Mouse (Mus musculus) CH12.LX (cell line): ENCODE measurements around the gene Tomm20. TPM values are rescaled to one million over a fixed set of nuclear protein-coding genes. Genes with fewer than 3 reads are reported as not detected.

Experiments
- DNase-seq: peaks from one replicate; pipeline ENCODE4 v3.0.0-alpha.2; 2013; ENCODE audit errors: extremely low read depth
- H3K27ac ChIP-seq: 2 replicates; pipeline ENCODE4 v1.5.1; 2012; ENCODE audit warnings: low read depth, mild to moderate bottlenecking, control low read depth, moderate library complexity; ENCODE audit not compliant: insufficient read depth
- H3K27me3 ChIP-seq: replicated peaks from 2 replicates; pipeline ENCODE3; 2012; ENCODE audit warnings: inconsistent platforms
- H3K36me3 ChIP-seq, 2 experiments: replicated peaks in 1 of 2; 2 replicates each; pipeline versions ENCODE3 to v1.6.1; 2012; ENCODE audit warnings: inconsistent platforms in 1 of 2, low read length in 1 of 2, mild to moderate bottlenecking in 1 of 2, mixed read lengths in 1 of 2, moderate library complexity in 1 of 2; ENCODE audit not compliant: control insufficient read depth in 1 of 2, insufficient read depth in 1 of 2
- H3K4me1 ChIP-seq, 2 experiments: 2 replicates each; pipeline ENCODE4 v1.6.1; 2012; ENCODE audit warnings: inconsistent platforms in 1 of 2, moderate library complexity in 1 of 2; ENCODE audit not compliant: insufficient read depth in 2 of 2, control insufficient read depth in 1 of 2
- H3K4me2 ChIP-seq: 2 replicates; pipeline ENCODE4 v1.6.1; 2012; ENCODE audit warnings: low read depth, mild to moderate bottlenecking, control low read depth; ENCODE audit not compliant: poor library complexity, insufficient read depth, severe bottlenecking
- H3K4me3 ChIP-seq, 3 experiments: fragments of 150-350 bp in 1 of 3; sonication (generic) in 1 of 3; replicated peaks in 1 of 3; 2 replicates each; pipeline versions ENCODE3 to v1.5.1; 2011 to 2012; ENCODE audit warnings: low read depth in 2 of 3, low read length in 2 of 3, mild to moderate bottlenecking in 2 of 3, moderate library complexity in 2 of 3, control low read depth in 1 of 3, improper control_type of control experiment in 1 of 3, inconsistent platforms in 1 of 3, mixed read lengths in 1 of 3; ENCODE audit not compliant: poor library complexity in 1 of 3
- H3K79me2 ChIP-seq: replicated peaks from 2 replicates; pipeline ENCODE4 v1.6.1; 2012; ENCODE audit warnings: mild to moderate bottlenecking, moderate library complexity; ENCODE audit not compliant: control insufficient read depth, poor library complexity, insufficient read depth, severe bottlenecking; ENCODE audit errors: extremely low read depth
- H3K9ac ChIP-seq: 2 replicates; pipeline ENCODE4 v1.6.1; 2012; ENCODE audit warnings: low read depth, mild to moderate bottlenecking, control low read depth, moderate library complexity; ENCODE audit not compliant: insufficient read depth
- H3K9me3 ChIP-seq: replicated peaks from 2 replicates; pipeline ENCODE3; 2012; ENCODE audit warnings: low read length, inconsistent platforms, mixed read lengths
- BHLHE40 ChIP-seq: IDR thresholded peaks from 2 replicates; pipeline ENCODE4 v1.6.1; 2011; ENCODE audit warnings: mild to moderate bottlenecking, low read depth, low read length, improper control_type of control experiment
- E2F4 ChIP-seq: IDR thresholded peaks from 2 replicates; pipeline ENCODE4 v1.6.1; 2011; ENCODE audit warnings: low read depth, low read length, improper control_type of control experiment; ENCODE audit not compliant: insufficient replicate concordance
- ELF1 ChIP-seq: IDR thresholded peaks from 2 replicates; pipeline ENCODE4 v1.6.1; 2014; ENCODE audit warnings: low read depth, mild to moderate bottlenecking, inconsistent platforms, low read length, improper control_type of control experiment
- EP300 ChIP-seq: IDR thresholded peaks from 2 replicates; pipeline ENCODE4 v1.6.1; 2011; ENCODE audit warnings: low read length, improper control_type of control experiment
- ETS1 ChIP-seq: conservative IDR thresholded peaks from 2 replicates; pipeline ENCODE4 v1.6.1; 2012; ENCODE audit warnings: low read depth, mild to moderate bottlenecking, inconsistent platforms, low read length, improper control_type of control experiment, moderate library complexity
- HCFC1 ChIP-seq: IDR thresholded peaks from 2 replicates; pipeline ENCODE4 v1.6.1; 2012; ENCODE audit warnings: low read depth, mild to moderate bottlenecking, inconsistent platforms, low read length, improper control_type of control experiment
- JUN ChIP-seq: IDR thresholded peaks from 2 replicates; pipeline ENCODE4 v1.6.1; 2011; ENCODE audit warnings: low read depth, mild to moderate bottlenecking, low read length, improper control_type of control experiment, moderate library complexity; ENCODE audit not compliant: insufficient read depth
- KAT2A ChIP-seq: IDR thresholded peaks from 2 replicates; pipeline ENCODE4 v1.6.1; 2012; ENCODE audit warnings: low read length, improper control_type of control experiment, inconsistent platforms; ENCODE audit not compliant: insufficient replicate concordance
- MAFK ChIP-seq: IDR thresholded peaks from 2 replicates; pipeline ENCODE4 v1.6.1; 2011; ENCODE audit warnings: low read length, improper control_type of control experiment; ENCODE audit not compliant: insufficient replicate concordance
- MAX ChIP-seq: IDR thresholded peaks from 2 replicates; pipeline ENCODE4 v1.6.1; 2011; ENCODE audit warnings: low read length, improper control_type of control experiment
- MAZ ChIP-seq: IDR thresholded peaks from 2 replicates; pipeline ENCODE4 v1.6.1; 2012; ENCODE audit warnings: low read depth, mild to moderate bottlenecking, inconsistent platforms, low read length, improper control_type of control experiment, moderate library complexity
- MEF2A ChIP-seq: IDR thresholded peaks from 2 replicates; pipeline ENCODE4 v1.6.1; 2014; ENCODE audit warnings: low read depth, mild to moderate bottlenecking, inconsistent platforms, low read length, improper control_type of control experiment, borderline replicate concordance
- NELFE ChIP-seq: IDR thresholded peaks from 2 replicates; pipeline ENCODE4 v1.6.1; 2011; ENCODE audit warnings: low read depth, low read length, improper control_type of control experiment
- RAD21 ChIP-seq: IDR thresholded peaks from 2 replicates; pipeline ENCODE4 v1.6.1; 2011; ENCODE audit warnings: low read depth, mild to moderate bottlenecking, low read length, improper control_type of control experiment, moderate library complexity
- SIN3A ChIP-seq: IDR thresholded peaks from 2 replicates; pipeline ENCODE4 v1.6.1; 2012; ENCODE audit warnings: low read length, improper control_type of control experiment, inconsistent platforms
- TBP ChIP-seq: conservative IDR thresholded peaks from 2 replicates; pipeline ENCODE4 v1.6.1; 2011; ENCODE audit warnings: low read depth, low read length, improper control_type of control experiment
- USF1 ChIP-seq: IDR thresholded peaks from 2 replicates; pipeline ENCODE4 v1.6.1; 2014; ENCODE audit warnings: low read depth, mild to moderate bottlenecking, inconsistent platforms, low read length, improper control_type of control experiment
- dilution Hi-C: fragments of 300-500 bp; cut with MboI; formaldehyde crosslinking; loops from 2 replicates; pipeline ENCODE4 v1.14.3; 2020; ENCODE audit warnings: low sequenced_read_pairs; ENCODE audit not compliant: extremely low pct_unique_long_range_greater_than_20kb, extremely low pct_ligation_motif_present
- in situ Hi-C: fragments of 300-500 bp; cut with MboI; formaldehyde crosslinking; loops from 3 replicates; pipeline ENCODE4 v1.14.3; 2019; ENCODE audit warnings: low sequenced_read_pairs, low pct_ligation_motif_present, low pct_unique_long_range_greater_than_20kb, mixed read lengths
- polyA plus RNA-seq: library from polyadenylated mRNA; unstranded; fragments of >175 nt; gene quantifications from 2 replicates; pipeline ENCODE4 v1.2.1, GENCODE M21; 2012; ENCODE audit warnings: low read depth; ENCODE audit not compliant: insufficient read length
- total RNA-seq, 2 experiments: library from RNA; depleted of rRNA; stranded (reverse); fragments of 300-350 nt in 1 of 2; fragments of >200 nt in 1 of 2; gene quantifications; 2 replicates each; pipeline ENCODE4 v1.2.3; 2012 to 2014

Gene Tomm20
- total and polyA plus RNA-seq, 3 experiments: 130 to 513 (median 394) TPM

GRCm38 (mm10) chr8:126965246-126965645 is 19.6 kb upstream of the Tomm20 start:
- H3K27ac ChIP-seq: no peak overlapping the region
- H3K4me2 ChIP-seq: no peak overlapping the region
- dilution Hi-C loops: no loop called here
- no peak for TF ChIP-seq KAT2A
- H3K4me1 ChIP-seq: peaks cover 4 to 24% of the 10 kb centered on the region in 2 experiments; a peak in 3 of 4 replicates
- no peak overlapping the region for H3K9ac ChIP-seq
- H3K9me3 ChIP-seq: no peaks in the 10 kb centered on the region
- in situ Hi-C loops: no loop called here
- no peaks in the 10 kb centered on the region for H3K27me3 ChIP-seq
- peaks cover 20% of the 10 kb centered on the region for H3K79me2 ChIP-seq
- peaks cover 68 to 90% of the 10 kb centered on the region in 2 experiments for H3K36me3 ChIP-seq
- H3K4me3 ChIP-seq: no peak overlapping the region
- no peak for DNase-seq

GRCm38 (mm10) chr8:126962871-126963270 is 17.2 kb upstream of the Tomm20 start:
- in situ Hi-C loops (no loop called here), dilution Hi-C loops (no loop called here)
- TF ChIP-seq TBP (no peak), BHLHE40 (no peak), RAD21 (no peak)
- no peaks in the 10 kb centered on the region for H3K9me3 ChIP-seq
- H3K27me3 ChIP-seq: no peaks in the 10 kb centered on the region
- H3K4me1 ChIP-seq: peaks cover 4 to 11% of the 10 kb centered on the region in 2 experiments; a peak in 3 of 4 replicates
- no peak overlapping the region for H3K4me3 ChIP-seq
- no peak overlapping the region for H3K9ac ChIP-seq
- H3K4me2 ChIP-seq: no peak overlapping the region
- DNase-seq: no peak
- H3K27ac ChIP-seq: no peak overlapping the region
- peaks cover 2% of the 10 kb centered on the region; the same call in 1 of the 2 replicates for H3K79me2 ChIP-seq
- H3K36me3 ChIP-seq: peaks cover 69 to 96% of the 10 kb centered on the region in 2 experiments

GRCm38 (mm10) chr8:126961516-126961915 is 15.9 kb upstream of the Tomm20 start:
- H3K27ac ChIP-seq: no peak overlapping the region
- DNase-seq: no peak
- peaks cover 69 to 96% of the 10 kb centered on the region in 2 experiments for H3K36me3 ChIP-seq
- dilution Hi-C loops (no loop called here), in situ Hi-C loops (no loop called here)
- H3K9me3 ChIP-seq: no peaks in the 10 kb centered on the region
- no peak overlapping the region for H3K9ac ChIP-seq
- H3K4me1 ChIP-seq: 0 out of 4 replicates have a peak, but pooled peaks cover 0 to 2% of the 10 kb centered on the region in 2 experiments
- no peaks in the 10 kb centered on the region for H3K27me3 ChIP-seq
- H3K79me2 ChIP-seq: no peaks in the 10 kb centered on the region; the same call in 1 of the 2 replicates
- H3K4me2 ChIP-seq: no peak overlapping the region
- no peak overlapping the region for H3K4me3 ChIP-seq
- no peak for TF ChIP-seq NELFE
- no peak for TF ChIP-seq TBP
- no peak for TF ChIP-seq HCFC1
- no peak for TF ChIP-seq USF1
- no peak for TF ChIP-seq BHLHE40
- no peak for TF ChIP-seq E2F4
- TF ChIP-seq KAT2A: no peak
- no peak for TF ChIP-seq SIN3A
- TF ChIP-seq JUN: no peak
- TF ChIP-seq MAFK: no peak
- TF ChIP-seq MEF2A: no peak
- TF ChIP-seq EP300: no peak
- TF ChIP-seq RAD21: no peak
- no peak for TF ChIP-seq ETS1
- no peak for TF ChIP-seq ELF1
- TF ChIP-seq MAX: no peak
- TF ChIP-seq MAZ: no peak
